Mouse (Mus musculus) bone marrow macrophage, adult 2 months (primary cell): ENCODE measurements around the gene Trmt2b. TPM values are rescaled to one million over a fixed set of nuclear protein-coding genes. Genes with fewer than 3 reads are reported as not detected.
"Not testable (repeated sequence)": the region's sequence is repeated elsewhere in the genome, so short reads cannot be mapped to it uniquely, and the experiment has no call there.

Experiments
- H3K27ac ChIP-seq: 2 replicates; pipeline ENCODE4 v1.5.1; 2012; ENCODE audit warnings: low read depth, low read length; ENCODE audit not compliant: insufficient read depth
- H3K4me1 ChIP-seq: 2 replicates; pipeline ENCODE4 v1.6.1; 2012; ENCODE audit warnings: low read length; ENCODE audit not compliant: control insufficient read depth, insufficient read depth
- H3K4me3 ChIP-seq: 2 replicates; pipeline ENCODE4 v1.5.1; 2012; ENCODE audit warnings: mild to moderate bottlenecking, low read length, moderate library complexity; ENCODE audit not compliant: insufficient read depth
- CTCF ChIP-seq: IDR thresholded peaks from 2 replicates; pipeline ENCODE4 v1.5.1; 2012; ENCODE audit warnings: low read depth, mild to moderate bottlenecking, low read length, moderate library complexity
- POLR2A ChIP-seq: IDR thresholded peaks from 2 replicates; pipeline ENCODE4 v1.6.1; 2012; ENCODE audit warnings: mild to moderate bottlenecking, low read depth, low read length, borderline replicate concordance
- polyA plus RNA-seq: library from polyadenylated mRNA; stranded (reverse); fragments of >200 nt; gene quantifications from 2 replicates; pipeline ENCODE4 v1.2.4, GENCODE M21; 2012; ENCODE audit not compliant: missing spikeins, insufficient read depth, insufficient read length

Gene Trmt2b
- polyA plus RNA-seq, 1 experiment = 24.3 TPM

DNA sequence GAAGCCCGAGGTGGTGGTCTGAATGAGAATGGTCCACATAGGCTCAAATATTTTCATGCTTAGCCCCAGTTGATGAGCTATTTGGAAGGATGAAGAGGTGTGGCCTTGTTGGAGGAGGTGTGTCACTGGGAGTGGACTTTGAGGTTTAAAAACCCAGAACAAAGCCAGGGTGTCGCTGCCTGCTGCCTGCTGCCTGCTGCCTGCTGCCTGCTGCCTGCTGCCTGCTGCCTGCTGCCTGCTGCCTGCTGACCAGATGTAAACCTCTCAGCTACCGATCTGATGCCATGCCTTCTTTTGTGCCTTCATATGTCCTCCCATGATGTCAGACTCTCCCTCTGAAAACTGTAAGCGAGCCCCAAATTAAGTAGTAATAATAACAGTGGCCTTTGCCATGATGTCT, 54.9 kb downstream of the Trmt2b start, which contains the start of gene Nox1:
Gene Nox1 (minus strand): TSS at position 101 of the 400 bp plus-strand sequence.
- Histone ChIP-seq H3K27ac (no peak within 1 kb of the TSS), H3K4me3 (no peak within 1 kb of the TSS), H3K4me1 (no peaks in the 10 kb centered on the region)
- TF ChIP-seq CTCF (no peak), POLR2A (no peak)

DNA sequence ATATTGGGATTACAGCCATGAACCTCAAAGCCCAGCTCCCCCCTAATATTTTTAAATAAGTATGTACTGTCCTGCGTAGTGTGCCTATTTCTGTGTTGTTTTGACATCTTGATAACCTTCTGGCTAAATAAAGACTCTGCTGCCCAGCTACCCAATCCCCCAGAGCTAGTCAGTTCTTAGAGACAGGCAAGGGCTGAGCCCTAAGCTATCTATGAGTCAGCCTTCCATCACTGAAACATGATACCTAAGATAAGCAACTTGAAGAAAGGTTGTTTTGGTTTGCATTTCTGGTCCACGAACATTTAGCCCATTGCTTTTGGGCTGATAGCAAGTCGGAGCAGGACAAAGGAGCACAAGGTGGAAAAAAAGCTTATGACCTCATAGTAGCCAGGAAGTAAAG, 56.2 kb downstream of the Trmt2b start:
- no peak for TF ChIP-seq CTCF
- no peak for TF ChIP-seq POLR2A
- H3K4me1 ChIP-seq = no peaks in the 10 kb centered on the region
- H3K4me3 ChIP-seq = no peak overlapping the region
- H3K27ac ChIP-seq = no peak overlapping the region

DNA sequence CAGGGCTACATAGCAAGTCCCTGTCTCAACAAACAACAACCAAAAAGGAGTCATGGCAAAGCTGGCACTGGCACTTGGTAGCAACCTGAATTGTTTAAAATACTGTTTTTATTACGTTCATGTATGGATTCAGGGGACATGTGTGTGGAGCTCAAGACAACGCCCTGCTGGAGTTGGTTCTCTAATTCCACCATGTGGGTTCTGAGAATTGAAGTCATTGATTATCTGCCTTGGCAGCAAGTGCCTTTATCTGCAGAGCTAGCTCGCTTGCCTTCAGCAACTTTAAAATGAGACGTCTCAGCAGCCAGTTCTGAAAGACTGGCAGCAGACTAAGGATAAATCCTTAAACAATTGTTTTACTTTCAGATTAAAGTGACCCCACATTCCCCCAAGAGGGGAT, 58.6 kb downstream of the Trmt2b start:
- no peak for TF ChIP-seq CTCF
- no peak for TF ChIP-seq POLR2A
- H3K27ac ChIP-seq = no peak overlapping the region
- H3K4me1 ChIP-seq = no peaks in the 10 kb centered on the region
- H3K4me3 ChIP-seq = no peak overlapping the region

DNA sequence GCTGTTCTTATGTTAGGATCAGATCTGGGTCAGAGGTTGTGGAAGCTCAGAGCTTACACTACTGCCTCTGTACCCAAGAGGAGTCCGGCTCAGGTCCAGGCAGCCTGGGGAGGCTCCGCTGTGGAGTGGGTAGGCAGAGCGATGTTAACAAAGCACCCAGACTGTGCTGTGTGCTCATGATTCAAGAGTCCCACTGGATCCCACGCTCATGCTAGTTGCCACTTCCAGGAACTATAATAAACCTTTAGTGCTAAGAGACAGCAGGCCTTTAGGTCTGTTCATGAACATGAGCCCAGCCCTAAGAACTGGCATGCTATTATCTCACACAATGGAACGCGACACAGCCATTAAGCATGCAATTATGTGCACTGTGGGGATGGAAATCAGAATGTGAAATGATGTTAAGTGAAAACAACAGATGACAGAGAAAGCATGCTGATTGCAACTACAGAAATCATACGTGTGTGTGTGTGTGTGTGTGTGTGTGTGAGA, 65.6 kb downstream of the Trmt2b start:
- H3K27ac ChIP-seq = no peak overlapping the region
- TF ChIP-seq POLR2A (no peak), CTCF (no peak)
- no peaks in the 10 kb centered on the region for H3K4me1 ChIP-seq
- no peak overlapping the region for H3K4me3 ChIP-seq

DNA sequence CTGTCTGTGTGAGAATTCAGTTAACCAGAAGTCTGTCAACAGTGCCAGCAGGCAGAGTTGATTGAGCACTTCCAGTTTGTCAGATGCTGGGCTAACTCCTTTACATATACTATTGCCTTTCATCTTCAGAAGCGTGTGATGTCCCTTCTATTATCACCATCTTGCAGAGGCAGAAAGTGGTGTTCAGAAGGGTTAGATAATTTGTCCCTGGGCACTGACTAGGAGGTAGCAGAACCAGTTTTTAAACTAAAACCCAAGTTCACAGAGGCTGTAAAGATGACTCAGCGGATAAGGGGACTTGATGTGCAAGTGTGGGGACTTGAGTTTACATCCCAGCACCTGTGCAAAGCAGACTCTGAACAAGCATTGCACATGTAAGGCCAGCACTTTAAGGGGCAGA, 68.3 kb downstream of the Trmt2b start:
- no peaks in the 10 kb centered on the region for H3K4me1 ChIP-seq
- no peak overlapping the region for H3K27ac ChIP-seq
- no peak overlapping the region for H3K4me3 ChIP-seq
- no peak for TF ChIP-seq CTCF
- TF ChIP-seq POLR2A = no peak

DNA sequence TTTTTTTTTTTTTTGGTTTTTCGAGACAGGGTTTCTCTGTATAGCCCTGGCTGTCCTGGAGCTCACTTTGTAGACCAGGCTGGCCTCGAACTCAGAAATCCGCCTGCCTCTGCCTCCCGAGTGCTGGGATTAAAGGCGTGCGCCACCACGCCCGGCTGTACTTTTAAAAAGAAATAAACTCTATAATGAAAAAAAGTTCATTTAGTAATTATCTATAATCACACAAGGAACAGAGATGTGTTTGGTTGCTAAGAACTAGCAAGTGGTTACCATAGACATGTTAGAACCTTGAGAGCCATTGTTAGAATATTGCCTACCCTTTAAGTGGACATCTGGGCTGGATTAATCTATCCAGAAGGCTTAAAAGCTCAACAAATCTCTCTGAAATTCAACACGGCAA, 89.6 kb downstream of the Trmt2b start, which contains the start of gene Arl13a:
Gene Arl13a (plus strand): TSS at position 301 of the 400 bp plus-strand sequence.
- not testable (repeated sequence) for H3K4me1 ChIP-seq, H3K27ac ChIP-seq, H3K4me3 ChIP-seq

DNA sequence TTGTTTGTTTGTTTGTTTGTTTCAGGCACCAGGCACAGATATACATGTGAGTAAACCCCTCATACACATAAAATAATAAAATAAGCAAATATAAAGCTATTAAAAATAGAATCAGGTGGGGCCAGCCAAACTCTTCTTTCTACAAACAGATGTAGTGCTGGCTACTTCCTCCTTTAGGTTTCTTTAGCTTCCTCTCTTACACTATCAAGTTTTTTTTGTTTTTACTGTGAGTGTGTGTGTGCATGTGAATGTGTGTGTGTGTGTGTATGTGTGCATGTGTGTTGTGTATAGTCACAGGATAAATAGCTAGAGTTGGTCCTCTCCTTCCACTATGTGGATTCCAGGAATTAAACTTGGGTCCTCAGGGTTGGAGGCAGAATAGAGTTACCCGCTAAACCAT, 102.1 kb downstream of the Trmt2b start:
- no peak overlapping the region for H3K27ac ChIP-seq
- no peak overlapping the region for H3K4me3 ChIP-seq
- TF ChIP-seq CTCF (no peak), POLR2A (no peak)

More for the DNA sequence above, 102.1 kb downstream of the Trmt2b start:
- no peaks in the 10 kb centered on the region for H3K4me1 ChIP-seq

Other genes with a start within 250 kb of the Trmt2b start
- gene Cstf2, start 217.8 kb downstream of the Trmt2b start, polyA plus RNA-seq = 14.7 and 16.9 TPM in 2 replicates
- 0.44 and 1.1 TPM in 2 replicates for gene Xkrx, start 114.9 kb downstream of the Trmt2b start, polyA plus RNA-seq
- gene Arl13a, start 89.5 kb downstream of the Trmt2b start, polyA plus RNA-seq = not detected in 2 replicates
- gene Nox1, start 55.0 kb downstream of the Trmt2b start, polyA plus RNA-seq = 0.50 and 0.83 TPM in 2 replicates
- gene Tmem35a, start 18.2 kb upstream of the Trmt2b start, polyA plus RNA-seq = not detected in 2 replicates
- gene Cenpi, start 31.1 kb upstream of the Trmt2b start, polyA plus RNA-seq = 10.0 and 12.5 TPM in 2 replicates
- 0.15 and 0.23 TPM in 2 replicates for gene Drp2, start 127.6 kb upstream of the Trmt2b start, polyA plus RNA-seq
- gene Taf7l, start 199.5 kb upstream of the Trmt2b start, polyA plus RNA-seq = not detected in 2 replicates